Mouse (Mus musculus) bone marrow, adult 2 months (tissue): Measurements from ENCODE around the gene Actl6a. TPM values are rescaled to one million over a fixed set of nuclear protein-coding genes. Genes with fewer than 3 reads are reported as not detected.

Experiments used
- H3K27ac ChIP-seq: fragments of 200-500 bp; 2 replicates; pipeline ENCODE4 v1.5.1; 2012; ENCODE audit warnings: low read depth, mild to moderate bottlenecking, control low read depth, inconsistent platforms, low read length; ENCODE audit not compliant: control insufficient read depth, poor library complexity, insufficient read depth
- H3K4me1 ChIP-seq: fragments of 200-500 bp; 2 replicates; pipeline ENCODE4 v1.6.1; 2011; ENCODE audit warnings: low read length; ENCODE audit not compliant: control insufficient read depth, insufficient read depth
- H3K4me3 ChIP-seq: fragments of 200-500 bp; replicated peaks from 2 replicates; pipeline ENCODE3; 2011; ENCODE audit warnings: mild to moderate bottlenecking, low read depth, low read length, control low read depth; ENCODE audit not compliant: control insufficient read depth
- CTCF ChIP-seq: fragments of 200-500 bp; IDR thresholded peaks from 2 replicates; pipeline ENCODE4 v1.5.1; 2011; ENCODE audit warnings: low read length, control low read depth; ENCODE audit not compliant: control insufficient read depth, insufficient read depth
- POLR2A ChIP-seq: fragments of 200-500 bp; IDR thresholded peaks from 2 replicates; pipeline ENCODE4 v1.6.1; 2011; ENCODE audit warnings: low read depth, mild to moderate bottlenecking, control low read depth, low read length, borderline replicate concordance; ENCODE audit not compliant: control insufficient read depth
- WGBS: fragments of 180-500 bp; shearing (Covaris S2); methylation state at CpG from one replicate; pipeline ENCODE4 v1.1.7; 2018; 5-methylcytosine and 5-hydroxymethylcytosine counted together
- polyA plus RNA-seq: library from polyadenylated mRNA; stranded (reverse); fragments of >200 nt; gene quantifications from 2 replicates; pipeline ENCODE4 v1.2.4, GENCODE M21; 2011; ENCODE audit warnings: low replicate concordance; ENCODE audit not compliant: missing spikeins, insufficient read depth, insufficient read length

The Actl6a gene
- polyA plus RNA-seq, 1 experiment: 65.0 TPM

DNA sequence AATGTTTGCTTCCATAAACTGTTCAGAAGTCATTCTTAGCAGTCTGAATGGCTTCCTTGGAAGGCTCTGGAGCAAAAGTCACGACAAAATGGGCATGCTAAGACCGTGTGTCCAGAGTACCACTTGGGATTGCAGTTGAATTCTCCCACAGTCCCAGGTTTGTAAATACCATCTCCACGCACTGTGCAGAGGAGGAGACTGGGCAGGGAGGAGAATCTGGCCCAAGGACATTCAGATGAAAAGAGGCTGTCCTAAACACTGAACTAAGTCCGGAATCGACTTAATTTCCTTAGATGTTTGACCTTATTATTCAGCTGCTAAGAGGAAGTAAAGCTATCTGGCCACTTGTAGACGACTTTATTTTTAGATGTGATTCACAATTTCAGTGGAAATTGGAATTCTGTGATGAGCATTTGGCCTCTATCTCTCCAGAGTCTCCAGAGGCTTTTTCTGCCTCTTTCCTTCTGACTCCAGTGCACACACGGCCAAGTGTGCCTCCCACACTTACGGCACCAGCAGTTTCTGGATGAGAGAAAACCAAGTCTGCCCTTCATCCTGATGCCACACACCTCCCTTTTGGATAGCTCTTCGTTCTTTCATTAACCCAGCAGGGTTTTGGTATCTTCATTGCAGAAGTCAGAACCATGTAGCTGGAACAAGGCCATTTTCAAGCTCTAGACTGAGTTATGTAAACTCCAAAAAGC is 37.7 kb upstream of the Actl6a start:
- H3K4me3 ChIP-seq: no peak overlapping the region
- no peak overlapping the region for H3K27ac ChIP-seq
- 60% methylated on average over 9 of the region's 9 CpGs for WGBS
- TF ChIP-seq POLR2A: no peak
- TF ChIP-seq CTCF: no peak
- H3K4me1 ChIP-seq: no peaks in the 10 kb centered on the region

DNA sequence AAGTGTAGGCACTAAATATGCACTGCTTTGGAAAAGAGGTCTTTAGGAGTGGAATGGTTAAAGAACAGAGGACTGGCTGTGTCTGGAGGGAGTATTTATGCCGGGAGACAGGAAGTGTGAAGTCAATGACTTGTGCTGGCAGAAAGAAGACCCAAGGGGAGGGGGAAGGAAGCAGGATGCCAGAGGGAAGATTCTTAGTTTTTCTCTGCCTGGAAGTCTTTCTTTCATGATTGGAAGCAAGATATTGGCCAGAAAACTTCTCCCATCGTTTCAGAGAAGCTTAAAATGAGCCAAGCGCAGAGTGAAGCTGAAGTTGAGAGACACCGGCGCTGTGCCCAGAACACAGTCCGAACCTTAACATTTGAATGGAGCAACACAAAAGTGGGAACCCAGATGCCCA is 36.9 kb upstream of the Actl6a start:
- Histone ChIP-seq H3K4me1 (no peaks in the 10 kb centered on the region), H3K27ac (no peak overlapping the region), H3K4me3 (no peak overlapping the region)
- 67% methylated on average over 6 of the region's 6 CpGs for WGBS
- TF ChIP-seq POLR2A (no peak), CTCF (no peak)

- WGBS: 87% methylated on average over 4 of the region's 4 CpGs
- H3K27ac ChIP-seq: no peak overlapping the region
- no peaks in the 10 kb centered on the region for H3K4me1 ChIP-seq
- no peak for TF ChIP-seq POLR2A
- no peak for TF ChIP-seq CTCF
- no peak overlapping the region for H3K4me3 ChIP-seq
Measured at GRCm38 (mm10) chr3:32670196-32670595, 35.9 kb upstream of the Actl6a start.

DNA sequence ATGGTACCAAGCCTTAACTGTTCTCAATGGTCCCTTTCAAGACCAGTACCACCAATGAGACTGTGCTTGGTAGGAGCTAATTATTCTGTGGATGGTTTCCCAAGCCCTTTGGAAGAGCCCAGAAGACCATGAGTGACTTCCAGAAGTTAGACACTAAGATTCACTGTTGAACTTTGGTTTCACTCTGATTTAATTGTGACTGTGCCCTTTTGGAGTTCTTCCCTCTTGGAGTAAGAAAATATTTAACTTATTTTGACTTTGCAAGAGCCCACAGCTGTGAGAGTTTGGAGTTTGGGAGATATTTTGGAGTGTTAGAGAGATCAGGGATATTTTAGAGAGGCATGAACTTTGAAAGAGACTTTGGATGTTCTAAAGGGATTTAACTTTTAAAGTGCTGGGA is 32.9 kb upstream of the Actl6a start:
- no peak overlapping the region for H3K27ac ChIP-seq
- H3K4me1 ChIP-seq: no peaks in the 10 kb centered on the region
- no peak overlapping the region for H3K4me3 ChIP-seq
- TF ChIP-seq CTCF: no peak
- TF ChIP-seq POLR2A: no peak

DNA sequence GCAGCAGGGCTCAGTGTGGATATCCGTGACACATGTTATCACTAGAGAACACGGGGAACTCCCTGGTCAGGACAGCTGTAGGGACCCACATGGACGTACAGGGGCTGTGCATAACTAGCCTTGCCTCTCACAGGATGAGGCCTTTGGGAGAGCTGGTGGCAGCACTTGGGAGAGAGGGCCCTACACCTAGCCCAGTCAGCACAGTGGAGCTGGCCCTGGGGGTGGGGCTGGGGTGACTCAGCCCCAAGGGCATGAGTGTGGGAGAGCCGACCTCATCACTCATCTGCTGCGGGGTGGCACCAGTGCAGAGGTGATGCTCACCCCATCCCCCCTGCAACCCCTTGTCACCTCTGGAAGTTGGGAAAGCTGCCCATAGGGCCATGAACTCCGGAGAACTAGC is 29.7 kb upstream of the Actl6a start:
- H3K4me3 ChIP-seq: no peak overlapping the region
- H3K4me1 ChIP-seq: no peaks in the 10 kb centered on the region
- no peak for TF ChIP-seq CTCF
- no peak for TF ChIP-seq POLR2A
- WGBS: 80% methylated on average over 6 of the region's 6 CpGs
- H3K27ac ChIP-seq: no peak overlapping the region

GRCm38 (mm10) chr3:32682910-32683531 is 23.1 kb upstream of the Actl6a start:
- Histone ChIP-seq H3K27ac (no peak overlapping the region), H3K4me1 (no peaks in the 10 kb centered on the region), H3K4me3 (no peak overlapping the region)
- TF ChIP-seq POLR2A (no peak), CTCF (no peak)
- 72% methylated on average over 11 of the region's 12 CpGs for WGBS

GRCm38 (mm10) chr3:32684631-32685030 is 21.5 kb upstream of the Actl6a start:
- H3K4me1 ChIP-seq: no peaks in the 10 kb centered on the region
- H3K27ac ChIP-seq: no peak overlapping the region
- TF ChIP-seq CTCF (no peak), POLR2A (no peak)
- no peak overlapping the region for H3K4me3 ChIP-seq
- 75% methylated on average over 3 of the region's 3 CpGs for WGBS

DNA sequence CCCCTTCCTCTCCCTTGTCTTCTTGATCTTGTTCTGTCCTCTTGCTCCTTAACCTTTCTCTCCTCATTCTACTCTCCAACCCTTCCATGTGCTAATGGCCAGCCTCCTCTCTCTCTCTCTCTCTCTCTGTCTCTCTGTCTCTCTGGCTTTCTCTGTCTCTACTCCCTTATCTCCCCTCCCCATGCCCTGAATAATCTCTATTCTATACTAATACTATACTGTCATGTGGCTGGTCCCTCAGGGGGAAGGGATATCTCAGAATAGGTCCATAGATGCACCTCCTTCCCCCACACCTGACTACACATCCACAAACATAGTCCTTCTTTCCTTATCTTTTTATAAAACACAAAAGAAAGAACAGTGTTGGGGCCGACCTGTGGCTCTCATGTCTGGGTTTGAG is 19.6 kb upstream of the Actl6a start:
- 49% methylated on average over 1 of the region's 1 CpGs for WGBS
- no peak for TF ChIP-seq CTCF
- TF ChIP-seq POLR2A: no peak
- Histone ChIP-seq H3K4me3 (no peak overlapping the region), H3K27ac (no peak overlapping the region), H3K4me1 (no peaks in the 10 kb centered on the region)
